ENCODE assay signal across 8 mouse cellular contexts in the genomic region with DNA sequence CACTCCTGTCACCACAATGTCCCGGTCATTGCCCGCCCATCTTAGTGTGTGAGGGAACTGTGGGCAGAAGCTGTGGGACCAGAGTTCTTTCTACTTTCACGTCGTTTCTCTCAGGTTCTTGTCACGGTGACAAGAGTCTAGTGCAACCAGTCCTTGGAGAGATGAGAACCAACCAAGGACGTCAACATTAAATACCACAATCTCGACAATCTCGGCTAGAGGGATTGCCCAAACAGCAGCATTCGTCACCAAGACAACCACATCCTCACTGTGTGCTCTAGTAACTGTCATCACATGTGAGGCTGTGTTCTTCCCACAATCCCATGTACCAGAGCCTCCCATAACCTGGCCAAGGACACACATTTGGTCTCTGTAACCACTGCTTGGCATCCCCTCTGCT.
DNase-seq lines count a peak whose midpoint lies in the region; ATAC-seq and TF ChIP-seq lines count a peak whose summit lies in the region.

No protein-coding gene starts in this region.

- intact Hi-C loops in gastrocnemius, adult 2 months (cut with DNase I) = no loop called here

- no peak overlapping the region for H3K4me3 ChIP-seq in gastrocnemius, adult 2 months
- no peak overlapping the region for H3K4me3 ChIP-seq in liver, adult 2 months (ENCODE audit: insufficient read depth, low read depth, low read length)
- H3K4me3 ChIP-seq in MEL (ENCODE audit: control insufficient read depth in 1 of 2, insufficient read depth in 1 of 2, low read depth in 2 of 2, low read length in 2 of 2) = no peak overlapping the region
- H3K4me3 ChIP-seq in hindbrain, embryonic 10.5 days = no peak overlapping the region

- H3K9ac ChIP-seq in liver, adult 2 months (ENCODE audit: low read depth, low read length) = no peak overlapping the region
- H3K9ac ChIP-seq in MEL (ENCODE audit: control insufficient read depth, low read depth, low read length, poor library complexity, severe bottlenecking) = no peak overlapping the region

- TF ChIP-seq EP300 in MEL (IDR thresholded peaks at IDR 0.05; ENCODE audit: low read depth in 1 of 2, low read length in 2 of 2) = no peak

- no peak for DNase-seq in gastrocnemius, adult 2 months
- no peak for DNase-seq in gastrocnemius, postnatal 4 days (ENCODE audit: low spot score in 2 of 2)
- no peak for DNase-seq in liver, adult 2 months (ENCODE audit: extremely low read depth, low read depth, low spot score)
- DNase-seq in liver (no peak), MEL (ENCODE audit: low read depth, low spot score) (no peak)
- no peak for DNase-seq in hindbrain, embryonic 10.5 days (ENCODE audit: low spot score)
- no peak for DNase-seq in embryo, embryonic 10 days (ENCODE audit: low spot score)

- 83% methylated on average over 9 of the region's 9 CpGs for WGBS in liver, adult 2 months
- 85% methylated on average over 9 of the region's 9 CpGs for WGBS in hindbrain, embryonic 10.5 days

- peak; percentile 68 for ATAC-seq in megakaryocyte, adult 5-6 weeks (ENCODE audit: poor library complexity, severe bottlenecking)

- TF ChIP-seq CTCF in gastrocnemius, adult 2 months (IDR thresholded peaks at IDR 0.05) = no peak
- no peak for TF ChIP-seq CTCF in liver, adult 2 months (IDR thresholded peaks at IDR 0.05; ENCODE audit: low read depth, low read length)
- TF ChIP-seq CTCF in MEL (IDR thresholded peaks at IDR 0.05 in 2 of 3, conservative IDR thresholded peaks at IDR 0.05 in 1 of 3; ENCODE audit: control insufficient read depth in 1 of 3, insufficient read depth in 1 of 3, low read depth in 2 of 3, low read length in 3 of 3, poor library complexity in 1 of 3, severe bottlenecking in 1 of 3) = no peak

- no peaks in the 10 kb centered on the region for H3K79me2 ChIP-seq in liver, adult 2 months (ENCODE audit: control insufficient read depth, insufficient read depth, low read length)
- H3K79me2 ChIP-seq in MEL (ENCODE audit: control insufficient read depth, insufficient read depth, low read length, poor library complexity) = no peaks in the 10 kb centered on the region

- H3K27me3 ChIP-seq in liver, adult 2 months (ENCODE audit: control insufficient read depth, insufficient read depth, low read length) = no peaks in the 10 kb centered on the region
- no peaks in the 10 kb centered on the region for H3K27me3 ChIP-seq in MEL (ENCODE audit: control insufficient read depth in 1 of 2, insufficient read depth in 2 of 2, low read length in 2 of 2)
- no peaks in the 10 kb centered on the region for H3K27me3 ChIP-seq in hindbrain, embryonic 10.5 days (ENCODE audit: insufficient read depth, poor library complexity, severe bottlenecking)

- H3K27ac ChIP-seq in gastrocnemius, adult 2 months = peak overlapping the region; percentile 70
- H3K27ac ChIP-seq in liver, adult 2 months (replicated peaks; ENCODE audit: insufficient read depth, low read depth, low read length) = peak overlapping the region; percentile 56
- peak overlapping the region; percentile 63 for H3K27ac ChIP-seq in MEL (ENCODE audit: control insufficient read depth, low read depth, low read length)
- no peak overlapping the region for H3K27ac ChIP-seq in hindbrain, embryonic 10.5 days

- no peaks in the 10 kb centered on the region for H3K9me3 ChIP-seq in MEL (replicated peaks; ENCODE audit: insufficient read depth, low read length)
- no peaks in the 10 kb centered on the region for H3K9me3 ChIP-seq in hindbrain, embryonic 10.5 days

- peaks cover 8% of the 10 kb centered on the region for H3K4me1 ChIP-seq in liver, adult 2 months (ENCODE audit: control insufficient read depth, insufficient read depth, low read length)
- peaks cover 19 to 52% of the 10 kb centered on the region in 2 experiments for H3K4me1 ChIP-seq in MEL (ENCODE audit: control insufficient read depth in 1 of 2, insufficient read depth in 2 of 2, low read length in 2 of 2)
- peaks cover 7% of the 10 kb centered on the region; the same call in 1 of the 2 replicates for H3K4me1 ChIP-seq in hindbrain, embryonic 10.5 days (replicated peaks)

- H3K36me3 ChIP-seq in liver, adult 2 months (ENCODE audit: control insufficient read depth, insufficient read depth, low read length) = no peaks in the 10 kb centered on the region
- peaks cover 0 to 36% of the 10 kb centered on the region in 2 experiments; a peak in 2 of 4 replicates for H3K36me3 ChIP-seq in MEL (ENCODE audit: control insufficient read depth in 1 of 2, insufficient read depth in 2 of 2, low read length in 2 of 2)
- no peaks in the 10 kb centered on the region for H3K36me3 ChIP-seq in hindbrain, embryonic 10.5 days

- no peak for TF ChIP-seq POLR2A in liver, adult 2 months (IDR thresholded peaks at IDR 0.05; ENCODE audit: extremely low read depth, insufficient read depth, low read length)
- no peak for TF ChIP-seq POLR2A in MEL (IDR thresholded peaks at IDR 0.05; ENCODE audit: control insufficient read depth in 1 of 2, insufficient read depth in 1 of 2, low read depth in 1 of 2, low read length in 2 of 2, poor library complexity in 1 of 2)

- TF ChIP-seq RAD21 in MEL (IDR thresholded peaks at IDR 0.05; ENCODE audit: low read depth, low read length) = no peak

TF ChIP-seq in MEL, 35 proteins besides CTCF, POLR2A, EP300 and RAD21:
- TF ChIP-seq ZKSCAN1 (IDR thresholded peaks at IDR 0.05; ENCODE audit: low read depth, low read length) (no peak), SIN3A (IDR thresholded peaks at IDR 0.05; ENCODE audit: low read length) (no peak), SMC3 (IDR thresholded peaks at IDR 0.05; ENCODE audit: low read depth, low read length) (no peak), E2F4 (IDR thresholded peaks at IDR 0.05; ENCODE audit: borderline replicate concordance, low read depth, low read length) (no peak), CHD2 (IDR thresholded peaks at IDR 0.05; ENCODE audit: low read length) (no peak), ZNF384 (IDR thresholded peaks at IDR 0.05; ENCODE audit: low read depth, low read length) (no peak), MYC (IDR thresholded peaks at IDR 0.05; ENCODE audit: low read depth, low read length) (no peak), GATA1 (IDR thresholded peaks at IDR 0.05; ENCODE audit: low read depth, low read length) (no peak), TCF12 (IDR thresholded peaks at IDR 0.05; ENCODE audit: low read depth, low read length) (no peak)
TF ChIP-seq in MEL: peak in this region for 0.
